Mouse (Mus musculus): ENCODE measurements around the gene Bcl9l.

DNA sequence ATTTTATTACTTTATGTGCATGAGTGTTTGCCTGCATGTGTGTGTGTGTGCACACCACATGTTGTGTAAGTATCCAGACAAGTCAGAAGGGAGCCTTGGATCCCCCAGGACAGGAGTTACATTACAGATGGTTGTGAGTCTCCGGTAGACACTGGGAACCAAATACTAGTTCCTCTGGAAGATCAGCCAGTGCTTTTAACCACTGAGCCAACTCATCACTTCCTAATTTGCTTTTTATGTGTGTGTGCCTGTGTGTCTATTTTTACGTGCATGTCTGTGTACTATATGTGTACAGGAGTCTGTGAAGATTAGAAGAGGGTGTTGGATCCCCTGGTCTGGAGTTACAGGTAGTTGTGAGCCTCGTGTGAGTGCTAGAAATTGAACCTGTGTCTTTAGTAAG lies 58.1 kb downstream of the Bcl9l start:
- TF ChIP-seq EP300 (IDR thresholded peaks at IDR 0.05): no peak
- no peak for TF ChIP-seq CTCF (IDR thresholded peaks at IDR 0.05)
